In the genomic region with DNA sequence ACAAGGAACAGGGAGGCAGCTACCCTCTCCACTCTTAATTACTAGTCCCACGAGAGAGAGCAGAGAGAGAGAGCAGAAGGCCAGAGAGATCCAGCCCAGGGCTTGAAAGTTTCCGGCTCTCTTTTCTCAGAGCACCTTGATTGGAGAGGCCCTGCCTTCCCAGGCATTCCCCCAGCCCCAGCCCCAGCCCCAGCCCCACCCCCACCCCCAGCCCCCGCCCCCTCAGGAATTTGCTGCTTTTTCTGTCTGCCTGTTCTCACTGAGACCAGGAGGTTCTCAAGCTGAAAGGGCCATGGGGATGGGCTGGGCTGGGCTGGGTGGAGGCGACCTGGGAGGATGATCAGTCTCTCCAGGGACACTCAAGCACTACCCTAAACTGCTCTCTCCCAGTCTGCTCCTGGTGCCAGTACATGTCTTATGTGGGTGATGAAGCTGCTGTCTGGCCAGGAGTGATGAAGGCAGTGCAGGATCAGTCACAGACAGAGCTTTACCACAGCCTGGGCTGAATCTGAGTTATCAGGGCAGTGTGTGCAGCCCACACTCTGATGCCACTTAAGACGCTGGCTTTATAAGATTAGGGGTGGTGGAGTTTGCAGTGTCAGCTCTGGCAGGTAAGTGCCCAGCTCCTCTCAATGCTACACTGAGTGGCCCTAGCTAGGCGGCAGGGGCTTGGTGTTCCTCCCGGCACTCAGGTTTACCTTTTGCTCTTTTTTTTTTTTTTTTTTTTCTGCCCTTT, we compare ENCODE assay signal across 9 mouse cellular contexts. TPM values are rescaled to one million over a fixed set of nuclear protein-coding genes. Genes with fewer than 3 reads are reported as not detected.
A peak's percentile ranks its signal among the peaks of the same experiment; 100 is the strongest.
DNase-seq lines count a peak whose midpoint lies in the region; ATAC-seq and TF ChIP-seq lines count a peak whose summit lies in the region.
"Had no signal": no experiment of that assay in that cellular context is flagged by ENCODE, and none has a peak within 500 bp of the region (broad histone marks: within the 10 kb centered on the region; RNA-seq: fewer than 3 reads in every experiment).

No protein-coding gene starts in this region.

- H3K9ac ChIP-seq in heart, embryonic 11.5 days (ENCODE audit: low read depth, low read length) = no peak overlapping the region
- H3K9ac ChIP-seq in lung, embryonic 16.5 days (ENCODE audit: low read length) = peak overlapping the region; percentile 50
- H3K9ac ChIP-seq in embryonic facial prominence, embryonic 14.5 days (ENCODE audit: low read depth, low read length) = no peak overlapping the region
- no peak overlapping the region for H3K9ac ChIP-seq in stomach, embryonic 14.5 days (replicated peaks; ENCODE audit: low read depth, low read length)
- no peak overlapping the region for H3K9ac ChIP-seq in forebrain, embryonic 13.5 days

- no peak for TF ChIP-seq POLR2A in lung, adult 2 months (IDR thresholded peaks at IDR 0.05; ENCODE audit: borderline replicate concordance, extremely low read depth, low read depth, low read length)

- no peak for DNase-seq in heart, postnatal 10 days
- DNase-seq in lung, adult 2 months = no peak
- DNase-seq in embryonic facial prominence, embryonic 14.5 days (ENCODE audit: low spot score) = peak; percentile 70
- DNase-seq in thymus, postnatal 14 days = no peak

- H3K4me3 ChIP-seq in heart, embryonic 11.5 days (ENCODE audit: low read depth, low read length) = no peak overlapping the region
- no peak overlapping the region; the same call in none of the 2 replicates for H3K4me3 ChIP-seq in lung, embryonic 16.5 days (ENCODE audit: low read length)
- no peak overlapping the region for H3K4me3 ChIP-seq in lung, adult 2 months (replicated peaks; ENCODE audit: extremely low read depth, low read depth, low read length)
- H3K4me3 ChIP-seq in embryonic facial prominence, embryonic 14.5 days (ENCODE audit: low read depth, low read length) = no peak overlapping the region; the same call in 1 of the 2 replicates
- H3K4me3 ChIP-seq in stomach, embryonic 14.5 days (ENCODE audit: low read depth, low read length) = no peak overlapping the region
- no peak overlapping the region for H3K4me3 ChIP-seq in forebrain, embryonic 13.5 days

- ATAC-seq in heart, embryonic 11.5 days (replicated peaks; ENCODE audit: insufficient number of reproducible peaks, low FRiP score, low TSS enrichment) = 0 out of 2 replicates have a peak, but pooled peaks have one; percentile 2
- peak; percentile 32 for ATAC-seq in lung, embryonic 16.5 days (ENCODE audit: low read depth)
- peak; percentile 10; the same call in 1 of the 2 replicates for ATAC-seq in embryonic facial prominence, embryonic 14.5 days (ENCODE audit: low read depth)
- peak; percentile 21; the same call in 1 of the 2 replicates for ATAC-seq in stomach, embryonic 14.5 days (ENCODE audit: insufficient number of reproducible peaks, insufficient read depth, low FRiP score, low read depth)
- no peak for ATAC-seq in forebrain, embryonic 13.5 days

- no peaks in the 10 kb centered on the region for H3K9me3 ChIP-seq in heart, embryonic 11.5 days (replicated peaks; ENCODE audit: control insufficient read depth, low read length)
- no peaks in the 10 kb centered on the region for H3K9me3 ChIP-seq in lung, embryonic 16.5 days (ENCODE audit: control insufficient read depth, low read length)
- H3K9me3 ChIP-seq in embryonic facial prominence, embryonic 14.5 days (ENCODE audit: control insufficient read depth, low read length) = no peaks in the 10 kb centered on the region
- H3K9me3 ChIP-seq in stomach, embryonic 14.5 days (ENCODE audit: control insufficient read depth, low read depth, low read length) = no peaks in the 10 kb centered on the region
- H3K9me3 ChIP-seq in forebrain, embryonic 13.5 days (replicated peaks) = no peaks in the 10 kb centered on the region

- H3K27me3 ChIP-seq in heart, embryonic 11.5 days (ENCODE audit: control insufficient read depth, insufficient read depth, low read length) = peaks cover 9% of the 10 kb centered on the region
- no peaks in the 10 kb centered on the region for H3K27me3 ChIP-seq in lung, embryonic 16.5 days (ENCODE audit: control insufficient read depth, insufficient read depth, low read depth, low read length)
- H3K27me3 ChIP-seq in embryonic facial prominence, embryonic 14.5 days (replicated peaks; ENCODE audit: control insufficient read depth, insufficient read depth, low read length) = peaks cover 17% of the 10 kb centered on the region
- H3K27me3 ChIP-seq in stomach, embryonic 14.5 days (ENCODE audit: control insufficient read depth, insufficient read depth, low read length) = no peaks in the 10 kb centered on the region
- H3K27me3 ChIP-seq in forebrain, embryonic 13.5 days = peaks cover 40% of the 10 kb centered on the region

- peaks cover 5% of the 10 kb centered on the region for H3K36me3 ChIP-seq in heart, embryonic 11.5 days (ENCODE audit: control insufficient read depth, insufficient read depth, low read length)
- H3K36me3 ChIP-seq in lung, embryonic 16.5 days (ENCODE audit: control insufficient read depth, insufficient read depth, low read length) = peaks cover 8% of the 10 kb centered on the region
- H3K36me3 ChIP-seq in embryonic facial prominence, embryonic 14.5 days (ENCODE audit: control insufficient read depth, insufficient read depth, low read length) = peaks cover 19% of the 10 kb centered on the region
- H3K36me3 ChIP-seq in stomach, embryonic 14.5 days (ENCODE audit: control insufficient read depth, insufficient read depth, low read length) = peaks cover 15% of the 10 kb centered on the region
- peaks cover 16% of the 10 kb centered on the region for H3K36me3 ChIP-seq in forebrain, embryonic 13.5 days (ENCODE audit: poor library complexity, severe bottlenecking)

- peak overlapping the region; percentile 96 for H3K4me2 ChIP-seq in heart, embryonic 11.5 days
- H3K4me2 ChIP-seq in lung, embryonic 16.5 days (ENCODE audit: low read depth, low read length) = peak overlapping the region; percentile 77
- peak overlapping the region; percentile 72 for H3K4me2 ChIP-seq in embryonic facial prominence, embryonic 14.5 days (ENCODE audit: low read depth, low read length)
- no peak overlapping the region; the same call in 1 of the 2 replicates for H3K4me2 ChIP-seq in stomach, embryonic 14.5 days (replicated peaks; ENCODE audit: low read depth, low read length)
- no peak overlapping the region for H3K4me2 ChIP-seq in forebrain, embryonic 13.5 days

- whole genome bisulfite sequencing in heart, embryonic 11.5 days (ENCODE audit: insufficient replicate concordance) = 19% methylated on average over 7 of the region's 7 CpGs
- WGBS in lung, embryonic 16.5 days = 30% methylated on average over 7 of the region's 7 CpGs
- 72% methylated on average over 7 of the region's 7 CpGs for WGBS in lung, adult 2 months
- WGBS in embryonic facial prominence, embryonic 14.5 days = 23% methylated on average over 6 of the region's 7 CpGs
- WGBS in stomach, embryonic 14.5 days = 33% methylated on average over 7 of the region's 7 CpGs
- WGBS in forebrain, embryonic 13.5 days = 21% methylated on average over 7 of the region's 7 CpGs

- 0 out of 2 replicates have a peak overlapping the region, but pooled peaks have one; percentile 22 for H3K27ac ChIP-seq in heart, embryonic 11.5 days (ENCODE audit: low read depth, low read length)
- H3K27ac ChIP-seq in lung, embryonic 16.5 days (ENCODE audit: low read length) = peak overlapping the region; percentile 95
- peak overlapping the region; percentile 61; the same call in 1 of the 2 replicates for H3K27ac ChIP-seq in embryonic facial prominence, embryonic 14.5 days (replicated peaks; ENCODE audit: low read depth, low read length)
- peak overlapping the region; percentile 61; the same call in 1 of the 2 replicates for H3K27ac ChIP-seq in stomach, embryonic 14.5 days (ENCODE audit: low read length)
- H3K27ac ChIP-seq in forebrain, embryonic 13.5 days = no peak overlapping the region
- H3K27ac ChIP-seq: heart, adult 2 months had no signal

- intact Hi-C loops in heart, postnatal 10 days (cut with DNase I) = no loop called here

- peaks cover 42% of the 10 kb centered on the region for H3K4me1 ChIP-seq in heart, embryonic 11.5 days (ENCODE audit: control insufficient read depth, insufficient read depth, low read length)
- peaks cover 22% of the 10 kb centered on the region for H3K4me1 ChIP-seq in lung, embryonic 16.5 days (replicated peaks; ENCODE audit: control insufficient read depth, insufficient read depth, low read length)
- no peaks in the 10 kb centered on the region for H3K4me1 ChIP-seq in lung, adult 2 months (ENCODE audit: control insufficient read depth, insufficient read depth, low read length)
- H3K4me1 ChIP-seq in embryonic facial prominence, embryonic 14.5 days (ENCODE audit: control insufficient read depth, insufficient read depth, low read length) = peaks cover 25% of the 10 kb centered on the region
- H3K4me1 ChIP-seq in stomach, embryonic 14.5 days (ENCODE audit: control insufficient read depth, insufficient read depth, low read length) = peaks cover 35% of the 10 kb centered on the region
- H3K4me1 ChIP-seq in forebrain, embryonic 13.5 days = peaks cover 28% of the 10 kb centered on the region

- no peak for TF ChIP-seq CTCF in lung, adult 2 months (IDR thresholded peaks at IDR 0.05; ENCODE audit: insufficient read depth, low read length)

RNA-seq across cellular contexts. Expression of gene Agap3, which starts 21.1 kb away (rescaled TPM):
- 24.6 and 28.8 TPM in 2 replicates for polyA plus RNA-seq in heart, embryonic 11.5 days (2014; fragmentation: Nextera tagmentation; extraction: Ambion mirVana)
- 10 to 100 TPM; 83.1 to 84.8 TPM for total RNA-seq in heart, postnatal 10 days (2021)
- 18.6 and 22.1 TPM in 2 replicates for polyA plus RNA-seq in lung, embryonic 16.5 days (2015; fragmentation: Nextera tagmentation; extraction: Ambion mirVana)
- polyA plus RNA-seq in lung, adult 2 months (2012; rRNA removed) = 127 TPM in 2 replicates
- 31.5 and 33.9 TPM in 2 replicates for polyA plus RNA-seq in embryonic facial prominence, embryonic 14.5 days (2014; fragmentation: Nextera tagmentation; extraction: Ambion mirVana)
- polyA plus RNA-seq in stomach, embryonic 14.5 days (2014; fragmentation: Nextera tagmentation; extraction: Ambion mirVana) = 25.3 and 25.6 TPM in 2 replicates
- polyA plus RNA-seq in forebrain, embryonic 13.5 days (2015; fragmentation: Nextera tagmentation; extraction: Ambion mirVana) = 38.0 and 39.2 TPM in 2 replicates

RNA-seq across cellular contexts. Expression of gene Tmub1, which starts 25.4 kb away (rescaled TPM):
- polyA plus RNA-seq in heart, embryonic 11.5 days (2014; fragmentation: Nextera tagmentation; extraction: Ambion mirVana) = 21.5 and 22.6 TPM in 2 replicates
- total RNA-seq in heart, postnatal 10 days (2021) = 10 to 100 TPM in 1 of 2 experiments, 1 to 10 TPM in 1; 9.6 to 10.7 TPM
- 18.0 and 19.6 TPM in 2 replicates for polyA plus RNA-seq in lung, embryonic 16.5 days (2015; fragmentation: Nextera tagmentation; extraction: Ambion mirVana)
- 49.5 and 56.4 TPM in 2 replicates for polyA plus RNA-seq in lung, adult 2 months (2012; rRNA removed)
- polyA plus RNA-seq in embryonic facial prominence, embryonic 14.5 days (2014; fragmentation: Nextera tagmentation; extraction: Ambion mirVana) = 16.5 and 21.3 TPM in 2 replicates
- 25.5 and 27.6 TPM in 2 replicates for polyA plus RNA-seq in stomach, embryonic 14.5 days (2014; fragmentation: Nextera tagmentation; extraction: Ambion mirVana)
- 32.5 and 35.4 TPM in 2 replicates for polyA plus RNA-seq in forebrain, embryonic 13.5 days (2015; fragmentation: Nextera tagmentation; extraction: Ambion mirVana)

RNA-seq across cellular contexts. Expression of gene Fastk, which starts 28.0 kb away (rescaled TPM):
- polyA plus RNA-seq in heart, embryonic 11.5 days (2014; fragmentation: Nextera tagmentation; extraction: Ambion mirVana) = 158 and 165 TPM in 2 replicates
- 100 to 1,000 TPM; 207 to 209 TPM for total RNA-seq in heart, postnatal 10 days (2021)
- 96.6 and 99.2 TPM in 2 replicates for polyA plus RNA-seq in lung, embryonic 16.5 days (2015; fragmentation: Nextera tagmentation; extraction: Ambion mirVana)
- polyA plus RNA-seq in lung, adult 2 months (2012; rRNA removed) = 187 and 234 TPM in 2 replicates
- 111 and 119 TPM in 2 replicates for polyA plus RNA-seq in embryonic facial prominence, embryonic 14.5 days (2014; fragmentation: Nextera tagmentation; extraction: Ambion mirVana)
- polyA plus RNA-seq in stomach, embryonic 14.5 days (2014; fragmentation: Nextera tagmentation; extraction: Ambion mirVana) = 98.5 and 102 TPM in 2 replicates
- polyA plus RNA-seq in forebrain, embryonic 13.5 days (2015; fragmentation: Nextera tagmentation; extraction: Ambion mirVana) = 85.3 and 86.9 TPM in 2 replicates

RNA-seq across cellular contexts. Expression of gene Slc4a2, which starts 49.4 kb away (rescaled TPM):
- polyA plus RNA-seq in heart, embryonic 11.5 days (2014; fragmentation: Nextera tagmentation; extraction: Ambion mirVana) = 17.7 and 17.9 TPM in 2 replicates
- 10 to 100 TPM; 49.2 to 52.4 TPM for total RNA-seq in heart, postnatal 10 days (2021)
- 45.1 and 48.9 TPM in 2 replicates for polyA plus RNA-seq in lung, embryonic 16.5 days (2015; fragmentation: Nextera tagmentation; extraction: Ambion mirVana)
- polyA plus RNA-seq in lung, adult 2 months (2012; rRNA removed) = 84.6 and 86.8 TPM in 2 replicates
- polyA plus RNA-seq in embryonic facial prominence, embryonic 14.5 days (2014; fragmentation: Nextera tagmentation; extraction: Ambion mirVana) = 26.0 and 31.0 TPM in 2 replicates
- polyA plus RNA-seq in stomach, embryonic 14.5 days (2014; fragmentation: Nextera tagmentation; extraction: Ambion mirVana) = 30.6 and 32.2 TPM in 2 replicates
- polyA plus RNA-seq in forebrain, embryonic 13.5 days (2015; fragmentation: Nextera tagmentation; extraction: Ambion mirVana) = 19.5 and 23.3 TPM in 2 replicates

RNA-seq across cellular contexts. Expression of gene Cdk5, which starts 49.7 kb away (rescaled TPM):
- 34.0 and 36.2 TPM in 2 replicates for polyA plus RNA-seq in heart, embryonic 11.5 days (2014; fragmentation: Nextera tagmentation; extraction: Ambion mirVana)
- total RNA-seq in heart, postnatal 10 days (2021) = 10 to 100 TPM; 21.5 to 25.0 TPM
- polyA plus RNA-seq in lung, embryonic 16.5 days (2015; fragmentation: Nextera tagmentation; extraction: Ambion mirVana) = 43.0 and 45.8 TPM in 2 replicates
- polyA plus RNA-seq in lung, adult 2 months (2012; rRNA removed) = 47.0 and 71.4 TPM in 2 replicates
- polyA plus RNA-seq in embryonic facial prominence, embryonic 14.5 days (2014; fragmentation: Nextera tagmentation; extraction: Ambion mirVana) = 48.2 and 55.0 TPM in 2 replicates
- 46.4 and 47.7 TPM in 2 replicates for polyA plus RNA-seq in stomach, embryonic 14.5 days (2014; fragmentation: Nextera tagmentation; extraction: Ambion mirVana)
- 80.7 and 84.0 TPM in 2 replicates for polyA plus RNA-seq in forebrain, embryonic 13.5 days (2015; fragmentation: Nextera tagmentation; extraction: Ambion mirVana)

Comparison
In these comparisons a context has a peak if more than half of its experiments do, and no peak if none do; other contexts are left out.
1. H3K4me2 ChIP-seq: peak in heart, embryonic 11.5 days (single experiment), lung, embryonic 16.5 days (single experiment) and embryonic facial prominence, embryonic 14.5 days (single experiment); none in stomach, embryonic 14.5 days (single experiment) and forebrain, embryonic 13.5 days (single experiment).